ENCODE assay signal across 13 mouse cellular contexts in genomic region chr11:121804258-121805027, GRCm38 (mm10). TPM values are rescaled to one million over a fixed set of nuclear protein-coding genes. Genes with fewer than 3 reads are reported as not detected.
DNase-seq lines count a peak whose midpoint lies in the region; ATAC-seq and TF ChIP-seq lines count a peak whose summit lies in the region.
"Had no signal": no experiment of that assay in that cellular context is flagged by ENCODE, and none has a peak within 500 bp of the region (broad histone marks: within the 10 kb centered on the region; RNA-seq: fewer than 3 reads in every experiment).

No protein-coding gene starts in this region.

- no peak overlapping the region for H3K27ac ChIP-seq in kidney, postnatal 0 days
- H3K27ac ChIP-seq in embryonic facial prominence, embryonic 10.5 days (replicated peaks): no peak overlapping the region
- H3K27ac ChIP-seq: lung, embryonic 15.5 days had no signal

- H3K36me3 ChIP-seq in kidney, postnatal 0 days (ENCODE audit: insufficient read depth, low read length): no peaks in the 10 kb centered on the region
- no peaks in the 10 kb centered on the region for H3K36me3 ChIP-seq in embryonic facial prominence, embryonic 10.5 days (replicated peaks)
- H3K36me3 ChIP-seq: lung, embryonic 15.5 days had no signal

- H3K4me3 ChIP-seq in kidney, postnatal 0 days (replicated peaks; ENCODE audit: low read depth, low read length): no peak overlapping the region
- no peak overlapping the region for H3K4me3 ChIP-seq in embryonic facial prominence, embryonic 10.5 days
- H3K4me3 ChIP-seq: lung, embryonic 15.5 days had no signal

- no peaks in the 10 kb centered on the region for H3K4me1 ChIP-seq in kidney, postnatal 0 days (replicated peaks; ENCODE audit: insufficient read depth, low read length)
- peaks cover 4% of the 10 kb centered on the region; the same call in 1 of the 2 replicates for H3K4me1 ChIP-seq in embryonic facial prominence, embryonic 10.5 days

- H3K27me3 ChIP-seq in kidney, postnatal 0 days (ENCODE audit: insufficient read depth, low read length): no peaks in the 10 kb centered on the region
- H3K27me3 ChIP-seq in embryonic facial prominence, embryonic 10.5 days (replicated peaks; ENCODE audit: low read depth, poor library complexity, severe bottlenecking): no peaks in the 10 kb centered on the region
- H3K27me3 ChIP-seq: lung, embryonic 15.5 days had no signal

- no peak overlapping the region for H3K9ac ChIP-seq in kidney, postnatal 0 days (ENCODE audit: low read depth, low read length)
- H3K9ac ChIP-seq: lung, embryonic 15.5 days had no signal

- intact Hi-C loops in left cerebral cortex, postnatal 4 days (cut with DNase I): loop anchor here (5.0 kb wide), 2 partner anchors 152 to 327 kb away; no protein-coding TSS in a partner anchor

- ATAC-seq in kidney, postnatal 0 days (replicated peaks; ENCODE audit: low FRiP score, low read depth): no peak

- WGBS in kidney, postnatal 0 days: 81% methylated on average over 5 of the region's 5 CpGs
- WGBS in embryonic facial prominence, embryonic 10.5 days: 90% methylated on average over 5 of the region's 5 CpGs

- TF ChIP-seq CTCF in kidney, postnatal 0 days (IDR thresholded peaks at IDR 0.05; ENCODE audit: low read depth): no peak

- no peaks in the 10 kb centered on the region for H3K9me3 ChIP-seq in kidney, postnatal 0 days (replicated peaks; ENCODE audit: low read length)
- no peaks in the 10 kb centered on the region for H3K9me3 ChIP-seq in embryonic facial prominence, embryonic 10.5 days
- H3K9me3 ChIP-seq: lung, embryonic 15.5 days had no signal

- peak; percentile 10 for DNase-seq in kidney, postnatal 0 days (ENCODE audit: low spot score)
- DNase-seq in kidney, postnatal 4 days: no peak
- DNase-seq in T-cell, adult 2 months (ENCODE audit: low spot score): peak; percentile 3
- peak; percentile 1 for DNase-seq in embryonic facial prominence, embryonic 10.5 days (ENCODE audit: low spot score)
- DNase-seq in naive thymus-derived CD4-positive, alpha-beta T cell, adult 2 months (ENCODE audit: low read depth): peak; percentile 8
- DNase-seq in left cerebral cortex, adult 18-20 months (ENCODE audit: low spot score in 2 of 2): no peak
- no peak for DNase-seq in left cerebral cortex, postnatal 4 days
- DNase-seq: gastrocnemius, postnatal 14 days; heart, postnatal 36 days had no signal

- no peak overlapping the region for H3K4me2 ChIP-seq in kidney, postnatal 0 days (ENCODE audit: low read length)
- H3K4me2 ChIP-seq: lung, embryonic 15.5 days had no signal

RNA-seq across cellular contexts. Expression of gene Ptchd3, which starts 25.6 kb away (rescaled TPM):
- not detected in 2 replicates for polyA plus RNA-seq in kidney, postnatal 0 days (2015; fragmentation: Nextera tagmentation; extraction: Ambion mirVana)
- polyA plus RNA-seq in embryonic facial prominence, embryonic 10.5 days (2016; fragmentation: Nextera tagmentation; extraction: Ambion mirVana): not detected in 2 replicates
- total RNA-seq in left cerebral cortex, adult 18-20 months (2021): not detected
- total RNA-seq in left cerebral cortex, postnatal 4 days (2021): not detected
- total RNA-seq: gastrocnemius, postnatal 14 days; left cerebral cortex, postnatal 14 days had no signal
- polyA plus RNA-seq: large intestine, adult 2 months; stomach, embryonic 14.5 days had no signal

Comparison
In these comparisons a context has a peak if more than half of its experiments do, and no peak if none do; other contexts are left out.
1. DNase-seq: peak in kidney, postnatal 0 days (single experiment), T-cell, adult 2 months (single experiment), embryonic facial prominence, embryonic 10.5 days (single experiment) and naive thymus-derived CD4-positive, alpha-beta T cell, adult 2 months (single experiment); none in kidney, postnatal 4 days (0 of 2), left cerebral cortex, adult 18-20 months (0 of 2) and left cerebral cortex, postnatal 4 days (single experiment).